Mouse (Mus musculus) myocyte (in vitro differentiated cells): ENCODE measurements at regions not wholly inside any gene's neighbourhood (a gene's known extent, or its start where the extent isn't known, plus 50 kb on each side); places are given as distances from the start of the nearest gene placed in this dataset.

Experiments used
- H3K27me3 ChIP-seq: one replicate; pipeline ENCODE4 v1.6.1; 2011; ENCODE audit not compliant: control insufficient read depth, insufficient read depth, insufficient read length
- H3K36me3 ChIP-seq: one replicate; pipeline ENCODE4 v1.6.1; 2011; ENCODE audit not compliant: control insufficient read depth, insufficient read depth
- H3K4me2 ChIP-seq: one replicate; pipeline ENCODE4 v1.6.1; 2011; ENCODE audit warnings: low read depth, control low read depth
- H3K4me3 ChIP-seq: one replicate; pipeline ENCODE4 v1.5.1; 2011; ENCODE audit warnings: mild to moderate bottlenecking, control low read depth, moderate library complexity
- H3K79me2 ChIP-seq: one replicate; pipeline ENCODE4 v1.6.1; 2011; ENCODE audit not compliant: control insufficient read depth, insufficient read depth
- H3ac ChIP-seq: one replicate; pipeline ENCODE4 v1.6.1; 2011; ENCODE audit not compliant: control insufficient read depth, insufficient read length
- CEBPB ChIP-seq: IDR thresholded peaks from 2 replicates; pipeline ENCODE4 v1.6.1; 2011; ENCODE audit warnings: mild to moderate bottlenecking, moderate library complexity; ENCODE audit not compliant: poor library complexity, insufficient read depth, severe bottlenecking
- E2F4 ChIP-seq: IDR thresholded peaks from one replicate; pipeline ENCODE4 v1.6.1; 2011; ENCODE audit warnings: mild to moderate bottlenecking, control low read depth, moderate library complexity; ENCODE audit not compliant: insufficient read depth
- MAX ChIP-seq: IDR thresholded peaks from one replicate; pipeline ENCODE4 v1.6.1; 2011; ENCODE audit warnings: low read depth, mild to moderate bottlenecking, control low read depth
- MYOD1 ChIP-seq, 3 experiments: IDR thresholded peaks; one replicate each; pipeline ENCODE4 v1.6.1; 2011; ENCODE audit warnings: control low read depth in 2 of 3, low read depth in 2 of 3, mild to moderate bottlenecking in 2 of 3, moderate library complexity in 1 of 3; ENCODE audit not compliant: insufficient read length in 2 of 3, control insufficient read depth in 1 of 3
- MYOG ChIP-seq, 3 experiments: IDR thresholded peaks; one replicate each; pipeline ENCODE4 v1.6.1; 2011; ENCODE audit warnings: control low read depth in 2 of 3, low read depth in 2 of 3, mild to moderate bottlenecking in 2 of 3; ENCODE audit not compliant: insufficient read length in 2 of 3, control insufficient read depth in 1 of 3, insufficient read depth in 1 of 3
- POLR2A ChIP-seq: IDR thresholded peaks from one replicate; pipeline ENCODE4 v1.6.1; 2011; ENCODE audit warnings: low read depth, mild to moderate bottlenecking, control low read depth, moderate library complexity; ENCODE audit not compliant: insufficient read length
- POLR2AphosphoS2 ChIP-seq: IDR thresholded peaks from one replicate; pipeline ENCODE4 v1.6.1; 2011; ENCODE audit warnings: low read depth, control low read depth; ENCODE audit not compliant: insufficient read length
- REST ChIP-seq: IDR thresholded peaks from one replicate; pipeline ENCODE4 v1.6.1; 2011; ENCODE audit warnings: mild to moderate bottlenecking, control low read depth, moderate library complexity; ENCODE audit not compliant: insufficient read depth, insufficient read length
- SRF ChIP-seq: IDR thresholded peaks from one replicate; pipeline ENCODE4 v1.6.1; 2011; ENCODE audit warnings: low read depth; ENCODE audit not compliant: control insufficient read depth, insufficient read length
- TCF12 ChIP-seq: IDR thresholded peaks from one replicate; pipeline ENCODE4 v1.6.1; 2011; ENCODE audit warnings: mild to moderate bottlenecking, control low read depth; ENCODE audit not compliant: poor library complexity, insufficient read depth, severe bottlenecking
- TCF3 ChIP-seq: IDR thresholded peaks from one replicate; pipeline ENCODE4 v1.6.1; 2011; ENCODE audit warnings: low read depth, control low read depth; ENCODE audit not compliant: insufficient read length
- USF1 ChIP-seq: IDR thresholded peaks from one replicate; pipeline ENCODE4 v1.6.1; 2011; ENCODE audit warnings: low read depth, mild to moderate bottlenecking, control low read depth, moderate library complexity

DNA sequence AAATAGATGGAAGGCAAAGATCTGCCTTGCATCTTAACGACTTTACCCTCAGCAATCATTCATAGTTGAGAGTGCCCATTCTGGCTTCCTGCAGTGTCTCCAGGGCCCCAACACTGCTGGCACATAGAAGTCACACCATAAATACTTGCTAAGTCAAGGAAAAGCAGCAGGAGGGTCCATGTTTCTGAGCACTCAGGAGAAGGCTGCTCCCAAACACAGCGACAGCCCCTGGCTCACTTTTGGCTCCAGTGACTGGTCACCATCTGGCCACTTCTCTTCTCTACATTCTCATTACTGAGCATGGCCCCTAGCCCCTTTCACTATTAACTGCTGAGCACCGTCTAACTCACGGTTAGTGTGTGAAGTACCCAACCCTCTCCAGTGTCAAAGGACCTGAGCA is 265.3 kb upstream of the Gm6657 start:
- no peaks in the 10 kb centered on the region for H3K79me2 ChIP-seq
- H3K4me2 ChIP-seq, result no peak overlapping the region
- H3K4me3 ChIP-seq, result no peak overlapping the region

GRCm38 (mm10) chr12:77929571-77929970 is 264.5 kb upstream of the Gm6657 start:
- Histone ChIP-seq H3K36me3 (no peaks in the 10 kb centered on the region), H3ac (no peak overlapping the region), H3K79me2 (no peaks in the 10 kb centered on the region), H3K4me2 (no peak overlapping the region), H3K27me3 (no peaks in the 10 kb centered on the region), H3K4me3 (no peak overlapping the region)
- no peak for TF ChIP-seq E2F4
- TF ChIP-seq MAX, result no peak
- no peak for TF ChIP-seq MYOD1 (IDR thresholded peaks at IDR 0.05; ENCODE audit: control insufficient read depth in 1 of 3, insufficient read length in 2 of 3, low read depth in 2 of 3)
- TF ChIP-seq MYOG (IDR thresholded peaks at IDR 0.05; ENCODE audit: control insufficient read depth in 1 of 3, insufficient read depth in 1 of 3, insufficient read length in 2 of 3, low read depth in 2 of 3), result no peak
- no peak for TF ChIP-seq REST
- no peak for TF ChIP-seq USF1

More for the DNA sequence above, 265.3 kb upstream of the Gm6657 start:
- Histone ChIP-seq H3ac (no peak overlapping the region), H3K36me3 (no peaks in the 10 kb centered on the region), H3K27me3 (no peaks in the 10 kb centered on the region)
- TF ChIP-seq MYOD1 (IDR thresholded peaks at IDR 0.05; ENCODE audit: control insufficient read depth in 1 of 3, insufficient read length in 2 of 3, low read depth in 2 of 3) (no peak), E2F4 (no peak), MYOG (IDR thresholded peaks at IDR 0.05; ENCODE audit: control insufficient read depth in 1 of 3, insufficient read depth in 1 of 3, insufficient read length in 2 of 3, low read depth in 2 of 3) (no peak), MAX (no peak), REST (no peak), CEBPB (no peak), POLR2A (no peak), TCF3 (no peak), TCF12 (no peak), USF1 (no peak), SRF (no peak), POLR2AphosphoS2 (no peak)

GRCm38 (mm10) chr12:77943960-77944359 is 250.1 kb upstream of the Gm6657 start:
- no peak overlapping the region for H3ac ChIP-seq
- no peak overlapping the region for H3K4me3 ChIP-seq
- H3K4me2 ChIP-seq, result no peak overlapping the region
- no peaks in the 10 kb centered on the region for H3K79me2 ChIP-seq
- no peak for TF ChIP-seq POLR2A
- TF ChIP-seq POLR2AphosphoS2, result no peak
- no peak for TF ChIP-seq E2F4
- no peak for TF ChIP-seq TCF12
- TF ChIP-seq MYOD1 (IDR thresholded peaks at IDR 0.05; ENCODE audit: control insufficient read depth in 1 of 3, insufficient read length in 2 of 3, low read depth in 2 of 3), result no peak
- no peak for TF ChIP-seq MAX
- no peak for TF ChIP-seq TCF3
- TF ChIP-seq CEBPB, result no peak
- TF ChIP-seq REST, result no peak
- no peaks in the 10 kb centered on the region for H3K27me3 ChIP-seq
- H3K36me3 ChIP-seq, result no peaks in the 10 kb centered on the region

- Histone ChIP-seq H3ac (no peak overlapping the region), H3K4me3 (no peak overlapping the region), H3K4me2 (peak overlapping the region; percentile 55), H3K79me2 (no peaks in the 10 kb centered on the region), H3K27me3 (no peaks in the 10 kb centered on the region), H3K36me3 (no peaks in the 10 kb centered on the region)
- no peak for TF ChIP-seq CEBPB
- no peak for TF ChIP-seq MAX
- TF ChIP-seq E2F4, result no peak
- TF ChIP-seq TCF3, result no peak
- no peak for TF ChIP-seq REST
- no peak for TF ChIP-seq POLR2AphosphoS2
- no peak for TF ChIP-seq POLR2A
- no peak for TF ChIP-seq SRF
- TF ChIP-seq MYOD1 (IDR thresholded peaks at IDR 0.05; ENCODE audit: control insufficient read depth in 1 of 3, insufficient read length in 2 of 3, low read depth in 2 of 3), result no peak
- no peak for TF ChIP-seq TCF12
Measured at GRCm38 (mm10) chr12:77949474-77950017, 244.5 kb upstream of the Gm6657 start.

DNA sequence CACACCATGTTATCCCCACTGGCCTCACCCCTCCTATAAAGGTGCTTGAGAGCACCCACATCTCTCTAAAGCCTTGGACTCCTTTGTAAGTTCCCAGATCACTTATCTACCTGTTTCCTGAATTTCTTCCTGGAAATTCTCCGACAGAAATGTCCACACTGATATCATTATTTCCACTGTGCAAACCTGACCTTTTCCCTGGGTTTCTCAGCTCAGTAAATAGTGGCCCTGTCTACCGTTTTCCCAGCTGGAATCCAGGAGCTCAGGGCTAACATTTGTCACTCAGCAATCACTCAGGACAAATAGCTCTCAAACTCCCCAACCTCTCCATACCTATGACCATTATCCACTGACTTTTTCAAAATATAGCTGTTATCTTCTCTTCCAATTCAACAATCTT is 241.6 kb upstream of the Gm6657 start:
- H3K4me2 ChIP-seq, result no peak overlapping the region
- TF ChIP-seq TCF12 (no peak), TCF3 (no peak), REST (no peak), POLR2AphosphoS2 (no peak), POLR2A (no peak), MYOG (IDR thresholded peaks at IDR 0.05; ENCODE audit: control insufficient read depth in 1 of 3, insufficient read depth in 1 of 3, insufficient read length in 2 of 3, low read depth in 2 of 3) (no peak), SRF (no peak), MYOD1 (IDR thresholded peaks at IDR 0.05; ENCODE audit: control insufficient read depth in 1 of 3, insufficient read length in 2 of 3, low read depth in 2 of 3) (no peak)
- H3ac ChIP-seq, result no peak overlapping the region
- no peak overlapping the region for H3K4me3 ChIP-seq
- no peaks in the 10 kb centered on the region for H3K79me2 ChIP-seq
- no peaks in the 10 kb centered on the region for H3K27me3 ChIP-seq
- no peaks in the 10 kb centered on the region for H3K36me3 ChIP-seq
